Mouse (Mus musculus): ENCODE data around the gene Txnrd2. TPM values are rescaled to one million over a fixed set of nuclear protein-coding genes. Genes with fewer than 3 reads are reported as not detected.

Txnrd2 gene
- polyA plus RNA-seq, 1 experiment from 2014 or later = 22.0 TPM

DNA sequence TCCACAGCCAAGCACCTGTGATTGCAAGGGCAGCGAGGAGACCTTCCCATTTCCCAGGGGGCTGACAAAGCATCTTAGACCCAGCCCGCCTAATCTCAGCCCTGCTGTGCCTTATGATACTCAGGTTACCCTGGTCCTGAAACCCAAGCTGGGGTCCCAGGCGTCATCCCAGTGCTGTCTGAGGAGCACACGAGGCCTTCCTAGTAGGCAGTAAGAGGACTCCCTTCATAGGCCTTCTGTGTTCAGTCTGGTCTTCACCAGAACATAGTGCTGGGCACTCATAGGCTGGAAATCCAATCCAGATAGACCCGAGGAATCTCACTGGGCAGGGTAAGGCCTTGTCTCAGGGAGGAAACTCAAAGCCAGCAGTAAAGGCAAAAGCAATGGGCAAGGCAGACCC lies 57.7 kb downstream of the Txnrd2 start:
- Histone ChIP-seq H3K9ac (ENCODE audit: low read length) (no peak overlapping the region), H3K27ac (ENCODE audit: low read length) (no peak overlapping the region), H3K4me3 (ENCODE audit: low read length) (no peak overlapping the region), H3K36me3 (ENCODE audit: control insufficient read depth, insufficient read depth, low read length) (no peaks in the 10 kb centered on the region), H3K4me1 (replicated peaks; ENCODE audit: control insufficient read depth, insufficient read depth, low read length) (no peaks in the 10 kb centered on the region), H3K4me2 (ENCODE audit: low read depth, low read length) (no peak overlapping the region), H3K27me3 (ENCODE audit: control insufficient read depth, insufficient read depth, low read depth, low read length) (no peaks in the 10 kb centered on the region), H3K9me3 (ENCODE audit: control insufficient read depth, low read length) (no peaks in the 10 kb centered on the region)
- no peak for ATAC-seq (ENCODE audit: low read depth)
- 69% methylated on average over 5 of the region's 5 CpGs for WGBS

GRCm38 (mm10) chr16:18484386-18484785 lies 58.2 kb downstream of the Txnrd2 start:
- no peak for ATAC-seq (ENCODE audit: low read depth)
- Histone ChIP-seq H3K9me3 (ENCODE audit: control insufficient read depth, low read length) (no peaks in the 10 kb centered on the region), H3K27ac (ENCODE audit: low read length) (no peak overlapping the region), H3K27me3 (ENCODE audit: control insufficient read depth, insufficient read depth, low read depth, low read length) (no peaks in the 10 kb centered on the region), H3K9ac (ENCODE audit: low read length) (no peak overlapping the region), H3K4me3 (ENCODE audit: low read length) (no peak overlapping the region), H3K4me2 (ENCODE audit: low read depth, low read length) (no peak overlapping the region), H3K36me3 (ENCODE audit: control insufficient read depth, insufficient read depth, low read length) (no peaks in the 10 kb centered on the region), H3K4me1 (replicated peaks; ENCODE audit: control insufficient read depth, insufficient read depth, low read length) (no peaks in the 10 kb centered on the region)
- WGBS = 45% methylated on average over 4 of the region's 4 CpGs

DNA sequence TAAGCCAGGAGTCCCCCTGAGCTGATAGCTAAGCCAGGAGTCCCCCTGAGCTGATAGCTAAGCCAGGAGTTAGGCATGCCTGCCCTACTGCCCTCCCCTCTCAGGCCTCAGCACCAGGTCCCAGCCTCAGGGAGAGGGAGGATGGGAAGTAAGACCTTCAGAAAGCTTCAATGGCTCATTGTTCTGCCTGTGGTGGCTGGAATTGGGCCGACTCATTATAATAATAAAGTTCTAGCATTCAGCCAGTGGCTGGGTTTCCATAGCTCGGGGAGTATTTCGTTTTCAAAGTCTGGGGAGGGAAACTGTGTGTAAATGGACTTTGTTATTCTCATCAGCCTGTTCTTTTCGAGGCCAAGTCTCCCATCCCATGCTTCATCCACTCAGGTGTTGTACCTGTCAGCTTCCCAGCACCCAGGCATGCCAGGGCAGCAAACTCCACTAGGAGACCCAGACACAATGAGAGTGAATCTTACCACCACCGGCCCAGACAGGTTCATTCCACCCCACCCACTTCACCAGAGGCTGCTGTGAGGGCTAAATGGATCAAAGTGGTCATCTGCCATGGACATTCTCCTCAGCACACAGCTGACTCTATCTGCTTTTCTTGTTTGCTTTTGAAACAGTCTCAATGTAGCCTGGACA lies 58.7 kb downstream of the Txnrd2 start:
- no peak for ATAC-seq (ENCODE audit: low read depth)
- 50% methylated on average over 5 of the region's 5 CpGs for WGBS
- no peak overlapping the region for H3K9ac ChIP-seq (ENCODE audit: low read length)

DNA sequence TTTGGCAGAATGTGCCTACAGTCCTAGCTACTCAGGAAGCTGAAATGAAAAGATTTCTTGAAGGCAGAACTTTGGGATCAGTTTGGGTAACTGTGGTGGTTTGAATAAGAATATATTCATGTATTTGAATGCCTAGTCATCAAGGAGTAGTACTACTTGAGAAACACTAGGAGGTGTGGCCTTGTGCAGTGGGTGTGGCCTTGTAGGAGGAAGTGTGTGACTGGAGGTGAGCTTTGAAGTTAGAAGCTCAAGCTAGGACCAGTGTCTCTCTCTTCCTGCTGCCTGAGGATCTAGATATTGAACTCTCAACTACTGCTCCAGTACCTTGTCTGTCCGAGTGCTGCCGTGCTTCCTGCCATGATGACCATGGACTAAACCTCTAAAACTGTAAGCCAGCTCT lies 59.9 kb downstream of the Txnrd2 start:
- Histone ChIP-seq H3K9ac (ENCODE audit: low read length) (no peak overlapping the region), H3K4me2 (ENCODE audit: low read depth, low read length) (no peak overlapping the region), H3K36me3 (ENCODE audit: control insufficient read depth, insufficient read depth, low read length) (no peaks in the 10 kb centered on the region), H3K27ac (ENCODE audit: low read length) (no peak overlapping the region), H3K9me3 (ENCODE audit: control insufficient read depth, low read length) (no peaks in the 10 kb centered on the region), H3K27me3 (ENCODE audit: control insufficient read depth, insufficient read depth, low read depth, low read length) (no peaks in the 10 kb centered on the region), H3K4me1 (replicated peaks; ENCODE audit: control insufficient read depth, insufficient read depth, low read length) (no peaks in the 10 kb centered on the region), H3K4me3 (ENCODE audit: low read length) (no peak overlapping the region)
- no peak for ATAC-seq (ENCODE audit: low read depth)
- 94% methylated on average over 2 of the region's 2 CpGs for WGBS

More for the DNA sequence above, 58.7 kb downstream of the Txnrd2 start:
- Histone ChIP-seq H3K4me1 (replicated peaks; ENCODE audit: control insufficient read depth, insufficient read depth, low read length) (no peaks in the 10 kb centered on the region), H3K4me3 (ENCODE audit: low read length) (no peak overlapping the region), H3K36me3 (ENCODE audit: control insufficient read depth, insufficient read depth, low read length) (no peaks in the 10 kb centered on the region), H3K27ac (ENCODE audit: low read length) (no peak overlapping the region), H3K9me3 (ENCODE audit: control insufficient read depth, low read length) (no peaks in the 10 kb centered on the region), H3K4me2 (ENCODE audit: low read depth, low read length) (no peak overlapping the region), H3K27me3 (ENCODE audit: control insufficient read depth, insufficient read depth, low read depth, low read length) (no peaks in the 10 kb centered on the region)

DNA sequence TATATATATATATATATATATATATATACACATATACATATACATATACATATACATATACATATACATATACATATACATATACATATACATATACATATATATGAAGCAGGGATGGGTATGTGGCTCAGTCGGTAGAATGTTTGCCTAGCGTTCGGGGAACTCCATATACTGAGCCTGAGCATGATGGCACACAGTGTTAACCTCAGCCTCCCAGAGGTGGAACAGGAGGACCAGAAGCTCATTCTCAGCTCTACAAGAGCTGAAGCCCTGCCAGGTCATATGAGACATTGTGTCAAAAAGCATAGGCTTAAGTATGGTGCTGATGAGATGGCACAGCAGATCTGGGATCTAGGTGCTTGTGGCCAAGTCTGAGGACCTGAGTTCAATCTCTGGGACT lies 64.1 kb downstream of the Txnrd2 start:
- Histone ChIP-seq H3K36me3 (ENCODE audit: control insufficient read depth, insufficient read depth, low read length) (no peaks in the 10 kb centered on the region), H3K4me2 (ENCODE audit: low read depth, low read length) (no peak overlapping the region), H3K4me1 (replicated peaks; ENCODE audit: control insufficient read depth, insufficient read depth, low read length) (no peaks in the 10 kb centered on the region), H3K4me3 (ENCODE audit: low read length) (no peak overlapping the region), H3K9ac (ENCODE audit: low read length) (no peak overlapping the region), H3K9me3 (ENCODE audit: control insufficient read depth, low read length) (no peaks in the 10 kb centered on the region), H3K27me3 (ENCODE audit: control insufficient read depth, insufficient read depth, low read depth, low read length) (no peaks in the 10 kb centered on the region), H3K27ac (ENCODE audit: low read length) (no peak overlapping the region)
- ATAC-seq (ENCODE audit: low read depth) = no peak
- WGBS = 89% methylated on average over 3 of the region's 3 CpGs

DNA sequence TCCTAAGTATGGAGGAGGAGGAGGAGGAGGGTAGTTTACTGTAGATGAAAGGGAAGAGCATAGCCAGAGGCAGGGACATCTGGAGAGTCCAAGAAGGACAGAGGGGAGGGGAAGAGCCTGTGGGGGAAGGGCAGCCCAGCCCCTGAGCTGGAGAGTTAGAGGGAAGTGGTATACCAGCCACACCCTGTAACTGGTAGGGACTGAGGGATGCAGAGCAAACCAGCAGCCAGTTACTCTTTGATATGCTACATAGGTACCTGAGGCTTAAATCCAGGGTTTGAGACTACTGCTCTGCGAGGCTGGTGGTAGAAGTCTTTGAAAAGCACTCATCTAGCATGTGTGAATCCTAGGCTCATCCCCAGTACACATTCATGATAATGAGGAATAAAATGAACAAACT lies 64.7 kb downstream of the Txnrd2 start:
- ATAC-seq (ENCODE audit: low read depth) = no peak
- Histone ChIP-seq H3K4me2 (ENCODE audit: low read depth, low read length) (no peak overlapping the region), H3K36me3 (ENCODE audit: control insufficient read depth, insufficient read depth, low read length) (no peaks in the 10 kb centered on the region), H3K9ac (ENCODE audit: low read length) (no peak overlapping the region), H3K4me3 (ENCODE audit: low read length) (no peak overlapping the region), H3K27ac (ENCODE audit: low read length) (no peak overlapping the region), H3K27me3 (ENCODE audit: control insufficient read depth, insufficient read depth, low read depth, low read length) (no peaks in the 10 kb centered on the region), H3K9me3 (ENCODE audit: control insufficient read depth, low read length) (no peaks in the 10 kb centered on the region), H3K4me1 (replicated peaks; ENCODE audit: control insufficient read depth, insufficient read depth, low read length) (no peaks in the 10 kb centered on the region)
- 60% methylated on average over 1 of the region's 1 CpGs for WGBS

DNA sequence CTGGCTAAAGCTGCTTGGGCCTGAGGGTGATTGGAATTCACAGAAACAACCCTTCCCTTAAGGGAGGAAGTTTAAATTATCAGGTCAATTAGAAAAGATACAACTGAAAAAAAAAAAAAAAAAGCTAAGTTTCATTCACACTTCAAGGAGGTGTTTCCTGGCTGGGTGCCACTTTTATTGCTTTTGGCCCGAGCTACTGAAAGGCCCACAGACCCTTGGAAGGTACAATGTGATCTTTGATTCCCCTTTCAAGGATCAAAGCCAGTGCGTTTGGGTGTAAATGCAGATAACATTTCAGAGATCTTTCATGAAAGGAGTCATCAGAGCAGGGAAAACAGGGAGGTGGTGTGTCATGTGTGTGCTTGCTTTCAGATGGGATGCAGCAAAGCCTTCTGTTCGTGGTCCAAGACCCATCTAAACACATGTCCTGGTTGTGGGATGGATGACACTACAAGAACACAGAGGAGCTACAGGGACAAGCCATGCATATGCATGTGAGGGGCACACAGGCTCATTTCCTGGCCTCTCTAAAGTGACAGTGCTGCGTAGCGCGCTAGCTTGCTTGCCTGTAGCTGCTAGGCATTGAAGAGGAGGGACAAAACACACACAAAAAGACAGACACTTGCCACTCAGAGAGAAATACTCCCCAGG lies 71.8 kb downstream of the Txnrd2 start:
- no peaks in the 10 kb centered on the region for H3K27me3 ChIP-seq (ENCODE audit: control insufficient read depth, insufficient read depth, low read depth, low read length)
- ATAC-seq (ENCODE audit: low read depth) = peak; percentile 45
- H3K36me3 ChIP-seq (ENCODE audit: control insufficient read depth, insufficient read depth, low read length) = peaks cover 5% of the 10 kb centered on the region
- H3K4me2 ChIP-seq (ENCODE audit: low read depth, low read length) = peak overlapping the region; percentile 87
- peak overlapping the region; percentile 91 for H3K9ac ChIP-seq (ENCODE audit: low read length)
- WGBS = 5% methylated on average over 6 of the region's 6 CpGs
- peak overlapping the region; percentile 91 for H3K27ac ChIP-seq (ENCODE audit: low read length)
- H3K4me3 ChIP-seq (ENCODE audit: low read length) = peak overlapping the region; percentile 96
- peaks cover 14% of the 10 kb centered on the region for H3K4me1 ChIP-seq (replicated peaks; ENCODE audit: control insufficient read depth, insufficient read depth, low read length)
- no peaks in the 10 kb centered on the region for H3K9me3 ChIP-seq (ENCODE audit: control insufficient read depth, low read length)

GRCm38 (mm10) chr16:18498558-18498990 lies 72.4 kb downstream of the Txnrd2 start, which contains the start of the genes Gnb1l and Rtl10:
TSS of gene Gnb1l (plus strand) at chr16:18498713.
TSS of gene Rtl10 (plus strand) at chr16:18498901.
- H3K9ac ChIP-seq (ENCODE audit: low read length) = peak within 1 kb of the TSS; percentile 91
- peaks cover 14% of the 10 kb centered on the region for H3K4me1 ChIP-seq (replicated peaks; ENCODE audit: control insufficient read depth, insufficient read depth, low read length)
- H3K27ac ChIP-seq (ENCODE audit: low read length) = peak within 1 kb of the TSS; percentile 91
- no peaks in the 10 kb centered on the region for H3K27me3 ChIP-seq (ENCODE audit: control insufficient read depth, insufficient read depth, low read depth, low read length)
- under 1% methylated on average over 47 of the region's 51 CpGs for WGBS
- H3K36me3 ChIP-seq (ENCODE audit: control insufficient read depth, insufficient read depth, low read length) = peaks cover 6% of the 10 kb centered on the region
- ATAC-seq (ENCODE audit: low read depth) = peak; percentile 98
- peak within 1 kb of the TSS; percentile 96 for H3K4me3 ChIP-seq (ENCODE audit: low read length)
- H3K9me3 ChIP-seq (ENCODE audit: control insufficient read depth, low read length) = no peaks in the 10 kb centered on the region
- H3K4me2 ChIP-seq (ENCODE audit: low read depth, low read length) = peak within 1 kb of the TSS; percentile 87

- Histone ChIP-seq H3K4me1 (replicated peaks; ENCODE audit: control insufficient read depth, insufficient read depth, low read length) (peaks cover 14% of the 10 kb centered on the region), H3K9me3 (ENCODE audit: control insufficient read depth, low read length) (no peaks in the 10 kb centered on the region), H3K9ac (ENCODE audit: low read length) (peak overlapping the region; percentile 91), H3K27ac (ENCODE audit: low read length) (peak overlapping the region; percentile 72), H3K36me3 (ENCODE audit: control insufficient read depth, insufficient read depth, low read length) (peaks cover 6% of the 10 kb centered on the region), H3K4me2 (ENCODE audit: low read depth, low read length) (peak overlapping the region; percentile 87), H3K27me3 (ENCODE audit: control insufficient read depth, insufficient read depth, low read depth, low read length) (no peaks in the 10 kb centered on the region), H3K4me3 (ENCODE audit: low read length) (peak overlapping the region; percentile 96)
- WGBS = 1% methylated on average over 24 of the region's 24 CpGs
- ATAC-seq (ENCODE audit: low read depth) = peak; percentile 57
These were observed 72.8 kb downstream of the Txnrd2 start for GRCm38 (mm10) chr16:18498996-18499395.

All from lung, embryonic 16.5 days (tissue).